Mouse (Mus musculus) cerebellum, adult 9-11 months (tissue): ENCODE data around the gene Bfar.
"Not testable (repeated sequence)": the region's sequence is repeated elsewhere in the genome, so short reads cannot be mapped to it uniquely, and the experiment has no call there.

Source experiments
- DNase-seq: peaks from one replicate; pipeline ENCODE4 v3.0.0; 2022

Bfar gene

DNA sequence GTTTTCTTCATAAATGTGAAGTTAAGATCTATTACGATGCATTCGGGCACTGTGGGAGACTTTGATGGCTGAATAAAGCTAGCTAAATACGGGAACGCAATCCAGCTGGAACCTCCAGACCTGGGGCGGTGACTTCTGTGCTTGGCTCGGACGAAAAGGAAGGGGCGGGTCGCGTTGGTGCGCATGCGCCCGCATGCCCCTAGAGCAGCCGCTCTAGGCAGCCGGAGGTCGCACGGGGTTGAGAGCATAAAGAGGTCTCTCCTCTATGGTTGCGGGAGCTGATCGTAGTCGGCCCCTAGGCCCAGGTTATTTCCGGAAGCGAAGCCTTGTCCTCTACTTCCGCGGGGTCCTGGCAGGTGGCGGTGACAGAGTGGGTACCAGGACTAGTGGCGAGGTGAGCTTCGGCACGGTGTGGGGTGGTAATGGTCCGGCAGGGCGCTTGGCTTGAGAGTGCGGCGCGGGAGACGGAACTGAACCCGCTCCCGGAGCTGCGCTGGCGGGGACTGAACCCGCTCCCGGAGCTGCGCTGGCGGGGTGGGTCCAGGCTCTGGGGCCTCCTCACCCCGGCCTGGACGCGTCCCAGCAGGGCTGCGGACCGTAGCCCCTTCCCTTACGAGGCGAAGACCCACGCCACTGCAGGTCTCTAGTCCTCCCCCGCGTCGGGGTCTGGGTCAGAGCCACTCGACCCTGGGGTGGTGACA is at the start of gene Bfar, which contains the start of gene 3110001I22Rik:
Bfar (plus strand) TSS at position 174 of the 701 bp plus-strand sequence.
3110001I22Rik (plus strand) TSS at position 245 of the 701 bp plus-strand sequence.
- peak; percentile 94 for DNase-seq

DNA sequence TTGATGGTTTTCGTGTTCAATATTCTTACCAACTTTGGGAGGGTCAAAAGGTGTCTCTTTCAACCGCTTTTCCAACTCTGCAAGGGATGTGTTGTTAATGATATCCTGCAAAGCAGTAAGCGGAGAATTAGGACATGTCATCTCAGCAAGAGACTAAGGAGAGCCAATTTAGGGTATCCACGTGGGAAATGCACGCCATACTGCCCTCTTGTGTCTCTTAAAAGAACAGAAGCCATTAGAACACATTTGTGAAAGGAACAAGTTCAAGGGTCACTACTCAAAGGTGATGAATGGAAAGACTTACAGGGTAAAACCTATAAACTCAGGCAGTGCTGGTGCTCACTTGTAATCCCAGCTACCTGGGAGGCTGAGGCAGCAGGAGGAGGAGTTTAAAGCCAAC is 43.3 kb upstream of the Bfar start:
- peak; percentile 4 for DNase-seq

DNA sequence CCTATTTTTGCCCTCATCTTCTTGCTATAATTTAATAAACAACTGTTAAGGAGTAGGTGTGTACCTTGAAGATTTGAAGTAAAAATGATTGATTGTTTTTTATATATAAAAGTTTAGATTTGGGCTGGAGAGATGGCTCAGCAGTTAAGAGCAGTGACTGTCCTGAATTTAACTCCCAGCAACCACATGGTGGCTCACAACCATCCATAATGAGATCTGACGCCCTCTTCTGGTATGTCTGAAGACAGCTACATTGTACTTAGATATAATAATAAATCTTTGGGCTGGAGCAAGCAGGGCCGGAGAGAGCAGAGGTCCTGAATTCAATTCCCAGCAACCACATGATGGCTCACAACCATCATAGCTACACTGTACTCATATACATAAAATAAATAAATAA is 33.5 kb upstream of the Bfar start:
- DNase-seq, result not testable (repeated sequence)

DNA sequence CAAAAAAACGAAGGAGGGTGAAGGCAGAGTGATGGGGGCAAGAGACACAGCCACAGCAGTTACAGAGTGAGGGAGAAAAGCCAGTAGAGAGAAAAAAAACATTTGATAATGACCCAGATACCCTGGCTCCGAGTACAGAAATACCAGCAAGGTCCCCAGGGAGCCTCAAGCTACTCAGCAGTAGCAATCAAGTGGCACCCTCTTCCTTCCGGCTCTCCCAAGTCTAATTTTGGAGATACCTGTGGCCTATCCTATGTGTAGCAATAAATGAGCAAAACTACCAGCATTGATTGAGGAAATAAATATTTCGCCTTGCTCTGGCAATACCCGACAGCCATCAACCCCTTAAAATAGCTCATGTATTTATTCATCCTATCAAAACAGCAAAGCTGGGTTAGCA is 32.1 kb upstream of the Bfar start:
- DNase-seq, result no peak

DNA sequence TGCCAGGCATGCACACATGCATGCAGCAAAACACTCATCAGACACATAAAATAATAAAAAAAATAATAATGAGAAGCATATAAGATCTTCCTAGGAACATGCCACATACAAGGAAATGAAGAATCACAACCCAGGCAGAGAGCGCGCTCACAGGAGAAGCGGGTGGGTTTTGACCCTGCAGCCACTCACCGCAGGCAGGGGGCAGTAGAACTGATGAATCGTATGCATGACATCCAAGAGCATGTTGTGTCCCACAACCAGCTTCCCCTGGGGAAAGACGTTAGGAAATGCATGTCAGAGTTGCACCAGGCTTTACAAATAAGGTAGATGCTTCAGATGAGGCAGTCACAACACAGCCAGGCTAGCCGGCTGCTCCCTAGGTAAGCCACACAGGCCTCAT is 31.6 kb upstream of the Bfar start:
- no peak for DNase-seq

DNA sequence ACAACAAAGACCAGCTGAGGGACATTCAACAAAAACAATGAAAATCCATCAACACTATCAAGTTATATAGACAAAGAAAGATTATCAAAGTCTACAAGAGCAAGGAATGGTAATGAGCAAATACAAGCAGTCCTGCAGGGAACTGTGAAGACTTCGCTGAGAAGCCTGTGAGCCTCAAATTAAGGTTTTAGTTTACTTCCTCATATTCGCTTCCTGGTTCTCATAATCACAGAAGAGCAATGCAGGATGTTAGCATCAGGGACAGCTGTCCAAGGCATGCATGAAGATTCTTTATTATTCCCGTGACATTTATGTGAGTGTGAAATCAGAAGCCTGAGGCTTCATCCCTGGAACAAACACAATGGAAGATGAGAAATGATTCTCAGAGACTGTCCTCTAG is 27.2 kb upstream of the Bfar start:
- no peak for DNase-seq

DNA sequence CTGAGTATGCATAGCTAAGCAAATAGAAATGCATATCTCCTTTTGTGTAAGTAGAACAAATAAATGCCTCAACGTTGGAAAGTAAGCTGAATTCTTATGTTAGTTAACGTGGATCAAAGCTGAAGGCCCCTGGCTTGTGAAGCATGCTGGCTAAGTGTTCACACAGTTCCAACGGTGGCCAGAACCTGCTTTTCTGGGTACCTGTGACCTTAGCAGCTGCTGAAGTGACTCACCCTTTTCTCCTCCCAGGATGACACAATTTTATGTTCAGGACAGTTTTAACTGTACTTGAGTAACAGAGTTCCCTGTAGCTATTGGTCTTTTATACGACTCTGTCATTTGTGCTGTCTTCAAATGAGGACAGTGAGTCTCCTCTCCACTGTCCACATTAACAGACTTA is 25.7 kb upstream of the Bfar start:
- no peak for DNase-seq

DNA sequence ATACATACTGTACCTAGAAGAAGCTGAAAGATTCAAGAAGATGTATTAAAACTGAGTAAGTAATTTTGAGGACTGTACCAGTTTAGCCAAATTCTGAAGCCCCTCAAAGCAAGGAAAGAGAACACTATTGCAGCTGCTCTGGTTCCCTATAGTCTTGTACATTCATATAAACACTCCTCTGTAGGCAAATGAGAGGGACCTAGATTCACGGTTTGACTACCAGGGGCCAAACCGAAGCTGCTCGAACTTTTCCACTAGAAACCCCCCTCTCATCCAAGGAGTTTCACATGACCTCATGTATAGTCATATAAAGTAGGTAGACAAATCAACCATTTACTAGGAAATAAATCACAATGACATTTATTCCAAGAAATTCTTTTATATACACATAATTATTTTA is 12.8 kb upstream of the Bfar start:
- no peak for DNase-seq

DNA sequence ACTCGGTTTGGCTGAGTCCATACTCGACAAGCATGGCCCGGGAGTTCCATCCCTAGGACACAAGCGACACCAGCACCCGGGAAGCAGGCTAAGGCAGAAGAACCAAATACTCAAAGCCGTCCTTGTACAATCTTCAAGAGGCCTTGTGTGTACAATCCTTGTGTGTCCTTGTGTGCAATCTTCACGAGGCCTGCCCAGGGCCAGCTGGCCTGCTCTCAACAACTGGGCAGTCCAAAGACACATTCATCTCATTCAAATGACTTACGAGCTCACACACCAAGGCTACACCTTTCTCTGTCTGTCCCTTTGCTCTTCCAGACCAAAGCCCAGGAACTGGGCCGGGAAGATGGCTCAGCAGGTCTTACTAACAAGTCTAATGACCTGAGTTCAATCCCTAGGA is 10.9 kb upstream of the Bfar start:
- no peak for DNase-seq

DNA sequence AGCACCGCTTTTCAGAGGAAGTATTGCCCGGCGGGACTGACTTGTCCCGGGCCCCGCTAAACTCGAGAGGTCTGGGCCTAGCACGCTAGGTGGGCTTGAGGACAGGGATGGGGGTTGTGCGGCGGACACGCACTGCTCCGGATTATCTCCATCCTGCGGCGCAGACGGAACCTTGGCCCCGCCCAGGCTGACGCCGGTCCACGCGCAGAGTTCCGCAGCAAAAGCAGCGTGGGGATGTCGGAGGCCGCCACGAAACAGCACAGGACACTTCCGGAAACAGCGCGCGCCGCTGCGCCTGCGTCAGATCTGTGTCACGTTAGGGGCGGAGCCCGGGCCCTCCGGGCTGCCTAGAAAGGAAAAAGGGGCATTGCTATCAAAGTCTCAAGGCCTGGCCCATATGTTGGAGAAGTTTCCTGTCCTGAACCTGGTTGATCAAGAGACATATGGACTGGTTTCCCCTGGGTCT is 3.7 kb upstream of the Bfar start, which contains the start of gene Parn:
Parn (minus strand) TSS at position 293 of the 466 bp plus-strand sequence.
- DNase-seq, result peak; percentile 95

DNA sequence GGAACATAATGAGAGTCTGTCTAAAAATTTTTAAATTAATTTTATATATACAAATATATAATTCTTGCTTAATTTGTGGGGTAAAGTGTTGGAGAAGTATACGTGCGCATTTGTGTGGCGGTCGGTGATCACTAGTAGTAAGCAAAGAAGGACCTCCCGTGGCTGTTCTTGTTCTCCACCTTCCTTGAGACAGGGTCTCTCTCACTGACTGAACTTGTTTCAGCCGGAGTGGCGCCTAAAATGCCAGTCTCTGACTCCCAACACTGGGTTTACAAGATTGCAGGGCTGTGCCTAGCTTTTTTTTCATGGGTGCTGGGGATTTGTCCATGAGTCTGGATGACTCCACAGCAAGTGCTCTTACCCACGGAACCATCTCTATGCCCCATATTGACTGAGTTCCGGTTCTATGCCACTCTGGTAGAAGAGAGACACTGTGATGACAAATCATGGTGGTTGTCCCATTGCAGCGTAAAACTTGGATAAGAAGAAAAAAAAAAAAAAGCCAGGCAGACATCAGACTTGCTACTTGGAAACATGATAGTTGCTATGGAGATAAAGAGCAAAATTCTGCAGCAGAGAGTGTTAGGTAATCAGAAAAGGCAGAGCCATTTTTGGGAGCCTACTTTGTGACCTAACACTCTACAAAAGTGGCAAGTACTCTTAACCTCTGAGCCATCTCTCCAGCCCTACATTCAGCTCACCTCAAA is 3.1 kb upstream of the Bfar start:
- peak; percentile 50 for DNase-seq

DNA sequence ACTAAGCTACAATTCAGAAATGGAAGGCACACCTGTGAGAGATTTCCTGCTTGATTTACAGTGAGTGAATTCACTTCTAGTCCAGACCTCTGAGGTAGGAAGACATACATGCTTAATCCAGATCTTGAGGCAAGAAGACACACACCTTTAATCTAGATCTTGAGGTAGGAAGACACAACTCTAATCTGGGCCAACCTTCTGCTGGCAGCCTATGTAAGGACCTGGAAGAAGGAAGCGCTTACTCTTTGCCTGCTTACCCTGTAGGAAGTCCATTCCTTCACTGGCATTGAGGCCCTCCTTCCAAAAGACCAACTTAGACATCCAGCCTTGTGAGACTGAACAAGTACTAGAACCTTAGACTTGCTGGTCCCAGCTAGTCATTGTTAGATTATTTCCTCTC is 2.4 kb upstream of the Bfar start:
- DNase-seq, result peak; percentile 18

DNA sequence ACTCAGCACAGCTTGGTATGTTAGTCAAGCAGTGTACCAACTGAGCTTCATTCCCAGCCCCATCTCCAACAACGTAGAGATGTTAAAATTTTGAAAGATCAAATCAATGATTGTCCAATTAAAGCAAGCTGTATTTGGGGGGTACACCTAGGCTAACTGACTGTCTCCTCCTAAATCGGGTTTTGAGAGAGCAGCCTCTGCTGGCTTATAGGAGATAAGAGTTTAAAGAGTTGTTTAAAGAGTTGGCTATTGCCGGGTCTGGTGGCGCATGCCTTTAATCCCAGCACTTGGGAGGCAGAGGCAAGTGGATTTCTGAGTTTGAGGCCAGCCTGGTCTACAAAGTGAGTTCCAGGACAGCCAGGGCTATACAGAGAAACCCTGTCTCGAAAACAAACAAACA is 762 bp upstream of the Bfar start:
- peak; percentile 15 for DNase-seq

DNA sequence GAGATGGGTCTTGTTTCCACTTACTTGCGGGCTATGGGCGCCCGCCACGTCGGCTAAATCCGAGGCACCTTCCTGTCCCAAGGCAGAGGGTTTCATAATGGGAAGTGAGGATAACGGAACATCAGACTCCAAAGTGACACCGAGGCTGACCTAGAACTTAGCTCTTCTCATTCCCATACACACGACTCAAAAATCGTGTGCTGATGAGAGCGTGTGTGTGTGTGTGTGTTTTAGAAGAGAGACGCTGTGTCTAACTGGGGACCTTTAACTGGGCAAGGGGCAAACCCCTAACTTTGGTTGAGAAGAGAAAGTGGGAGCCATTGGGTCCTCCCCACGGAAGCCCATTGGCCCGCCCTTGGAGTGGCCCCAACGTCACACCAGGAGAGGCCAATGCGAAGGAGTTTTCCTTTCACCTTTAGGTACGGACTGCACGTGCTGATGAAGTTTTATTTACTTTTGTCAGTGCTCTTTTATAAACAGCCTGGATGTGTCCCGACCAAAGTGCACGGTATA is 784 bp downstream of the Bfar start:
- peak; percentile 57 for DNase-seq

DNA sequence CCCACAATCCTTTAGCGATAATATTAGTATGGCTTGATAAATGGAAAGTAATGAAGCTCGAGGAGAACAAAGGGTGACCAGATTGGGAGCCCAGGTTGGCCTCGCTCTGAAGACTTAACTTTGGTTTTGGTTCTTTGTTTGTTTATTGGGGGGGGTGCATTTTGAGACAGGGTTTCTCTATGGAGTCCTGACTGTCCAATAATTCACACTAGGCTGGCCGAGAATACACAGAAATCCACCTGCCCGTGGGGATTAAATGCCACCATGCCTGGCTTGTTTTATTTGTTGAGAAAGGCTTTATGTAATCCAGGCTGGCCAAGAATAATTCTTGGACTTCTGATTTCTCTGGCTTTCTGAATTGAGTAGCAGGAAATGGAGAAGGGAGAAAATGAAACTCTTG is 1.5 kb downstream of the Bfar start:
- no peak for DNase-seq

DNA sequence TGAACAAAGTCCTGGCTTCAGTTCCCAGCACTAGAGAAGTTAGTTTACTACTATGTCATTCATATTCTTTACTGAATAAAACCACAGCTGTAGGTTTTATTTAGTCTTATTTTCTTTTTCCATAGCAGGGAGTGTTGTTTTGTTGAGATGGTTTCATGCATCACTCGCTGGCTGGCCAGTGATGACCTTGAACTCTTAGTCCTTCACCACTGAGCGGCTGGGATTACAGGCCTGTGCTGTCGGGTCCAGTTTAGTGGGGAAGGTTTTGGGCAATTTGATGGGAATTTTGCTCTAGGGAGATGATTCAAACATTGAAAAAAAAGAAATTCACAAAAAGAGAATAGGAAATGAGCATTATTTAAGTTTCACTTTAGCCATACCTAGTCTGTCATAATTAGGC is 2.9 kb downstream of the Bfar start:
- no peak for DNase-seq

DNA sequence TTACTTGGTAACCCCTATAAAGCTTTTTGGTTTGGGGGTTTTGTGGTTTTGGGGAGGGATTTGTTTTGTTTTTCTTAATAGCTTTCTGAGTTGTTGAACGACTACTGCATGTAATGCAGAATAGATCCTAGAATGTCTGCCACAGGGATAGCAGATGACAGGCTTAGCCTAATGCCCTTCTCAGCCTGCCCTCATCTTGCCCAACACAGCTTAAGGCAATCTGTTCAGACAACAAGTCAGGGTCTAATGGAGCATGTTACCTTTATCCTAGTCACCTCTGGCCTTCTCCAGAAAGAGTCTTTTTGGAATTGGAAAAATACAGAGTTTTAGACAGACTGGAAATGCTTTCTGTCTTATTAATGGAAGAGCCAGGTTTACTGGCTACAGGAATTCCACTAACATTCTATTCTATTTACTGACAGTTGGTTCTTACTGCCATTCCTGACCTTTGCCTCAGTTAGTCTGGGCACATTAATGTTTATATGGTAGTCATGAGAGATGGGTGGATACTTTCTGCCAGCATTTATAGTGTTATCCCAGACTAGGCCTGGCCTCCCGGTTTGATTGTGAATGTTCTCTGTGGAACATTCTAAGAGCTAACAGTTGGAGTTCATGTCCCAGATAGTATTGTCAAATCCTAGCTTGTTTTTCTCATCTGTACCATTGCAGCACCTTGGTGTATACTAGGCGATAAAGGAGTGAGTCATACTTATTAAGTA is 7.1 kb downstream of the Bfar start:
- no peak for DNase-seq

DNA sequence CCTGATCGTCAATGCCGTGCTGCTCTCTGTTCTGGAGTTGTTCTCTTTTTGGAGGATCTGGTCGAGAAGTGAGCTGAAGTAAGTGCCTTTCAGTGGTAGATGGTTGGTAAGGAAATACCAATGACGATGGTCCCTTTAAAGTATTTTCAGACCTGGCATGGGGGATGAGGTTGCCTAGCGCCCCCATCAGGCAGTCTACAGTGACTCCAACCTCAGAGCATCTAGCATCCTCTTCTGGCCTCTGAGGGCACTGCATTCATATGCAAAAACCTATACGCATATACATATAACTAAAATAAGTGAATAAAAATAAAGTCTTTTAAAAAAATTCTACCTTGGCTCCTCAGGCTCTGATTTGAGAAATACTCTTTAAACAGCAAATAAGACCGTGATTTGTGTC is 27.3 kb downstream of the Bfar start:
- no peak for DNase-seq

DNA sequence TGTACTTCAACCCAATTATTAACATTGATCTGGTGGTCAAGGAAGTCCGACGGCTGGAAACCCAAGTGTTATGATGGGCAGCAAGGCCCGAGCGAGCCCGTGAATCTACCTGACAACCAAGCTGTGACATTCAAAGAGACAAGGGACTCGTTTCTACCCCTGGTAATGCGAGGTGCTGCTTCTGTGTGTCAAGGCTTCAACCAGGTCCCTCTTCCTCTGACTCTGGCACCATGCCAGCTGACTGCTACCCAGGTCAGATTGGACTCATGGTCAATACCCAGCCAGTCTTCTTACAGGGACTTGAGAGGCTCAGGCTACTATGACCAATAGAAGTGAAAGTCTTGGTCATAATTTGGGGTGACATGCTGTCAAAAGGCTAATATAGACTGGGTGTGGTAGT is 30.5 kb downstream of the Bfar start:
- DNase-seq, result peak; percentile 5

DNA sequence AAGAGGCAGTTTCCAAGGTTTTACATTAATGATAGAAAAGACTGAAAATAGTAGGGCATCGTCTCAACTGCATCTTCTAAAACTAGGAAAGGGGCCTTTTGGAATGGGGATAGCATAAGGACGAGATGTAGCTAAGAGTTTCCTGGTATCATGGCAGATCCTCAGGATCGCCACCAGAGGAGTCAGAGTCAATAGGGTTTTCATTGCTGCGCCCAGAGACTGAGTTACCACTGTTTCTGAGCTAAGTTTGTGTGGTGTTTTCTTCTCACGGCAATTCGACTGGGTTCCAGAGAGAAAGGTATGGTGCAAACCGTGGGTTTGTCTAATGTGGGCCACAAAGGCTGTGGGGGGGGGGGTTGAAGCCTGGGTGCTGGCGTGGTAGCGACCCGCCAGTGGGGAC is 33.0 kb downstream of the Bfar start:
- no peak for DNase-seq

DNA sequence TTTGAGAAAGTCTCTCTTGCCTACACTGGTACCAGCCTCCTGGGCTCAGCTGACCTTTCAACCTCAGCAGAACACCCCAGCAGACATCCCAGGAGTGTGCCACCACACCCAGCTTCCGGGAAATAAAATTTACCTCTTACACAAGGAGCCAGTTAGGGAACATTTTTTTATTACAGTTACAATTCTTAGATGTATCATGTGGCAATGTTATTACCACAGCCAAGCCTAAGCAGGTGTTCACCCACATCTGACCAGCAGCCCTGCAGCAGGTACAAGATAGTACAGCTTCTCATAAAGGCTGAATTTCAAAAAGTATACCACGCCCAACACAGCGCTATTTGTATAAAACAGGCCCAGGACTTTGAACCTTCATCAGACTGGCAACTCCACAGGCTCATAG is 43.3 kb downstream of the Bfar start:
- DNase-seq, result no peak

DNA sequence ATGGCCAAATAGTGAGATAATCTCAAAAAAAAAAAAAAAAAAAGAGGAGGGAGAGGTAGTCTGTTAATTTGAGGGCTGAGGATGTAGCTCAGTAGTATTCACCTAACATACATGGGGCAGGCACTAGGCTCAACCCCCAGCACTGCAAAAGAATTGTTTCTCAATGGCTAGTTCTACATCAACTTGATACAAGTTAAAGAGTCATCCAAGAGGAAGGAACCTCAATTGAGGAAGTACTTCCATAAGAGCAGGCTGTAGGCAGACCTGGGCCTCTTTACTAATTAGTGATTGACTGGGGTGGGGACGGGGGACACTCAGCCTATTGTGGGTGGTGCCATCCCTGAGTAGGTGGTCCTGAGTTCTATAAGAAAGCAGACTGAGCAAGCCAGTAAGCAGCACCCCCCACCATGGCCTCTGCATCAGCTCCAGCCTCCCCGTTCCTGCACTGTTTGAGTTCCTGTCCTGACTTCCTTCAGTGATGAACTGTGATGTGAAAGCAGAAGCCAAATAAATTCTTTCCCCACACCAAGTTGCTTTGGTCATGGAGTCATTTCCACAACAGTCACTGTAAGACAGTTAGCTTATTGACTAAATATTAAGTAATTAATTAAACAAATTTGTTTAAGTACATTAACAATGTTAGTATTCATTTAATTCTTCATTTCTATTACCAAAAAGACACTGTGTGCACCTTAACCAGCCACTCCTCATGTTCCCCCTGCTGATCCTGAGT is 45.3 kb downstream of the Bfar start:
- no peak for DNase-seq

DNA sequence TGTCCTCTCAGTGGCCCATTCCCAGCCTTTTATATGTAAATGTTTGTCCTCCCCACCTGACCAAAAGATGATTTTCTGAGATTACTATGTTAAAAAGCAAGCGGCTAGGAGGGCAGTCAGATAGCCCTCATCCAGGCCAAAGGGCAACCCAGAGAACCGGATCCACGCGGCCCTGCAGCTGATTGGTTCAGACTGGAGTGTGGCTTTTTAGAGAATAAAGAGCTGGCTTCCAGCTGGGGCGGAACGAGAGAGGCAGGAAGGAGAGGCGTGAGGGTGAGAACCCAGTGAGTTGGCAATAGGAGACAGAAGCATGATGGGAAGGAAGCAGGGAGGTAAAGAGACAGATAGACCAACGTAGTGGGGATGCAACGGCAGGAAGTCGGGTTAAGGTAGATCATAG is 51.3 kb downstream of the Bfar start:
- no peak for DNase-seq
